Mouse (Mus musculus) T-helper 17 cell (primary cell): Measurements from ENCODE around the gene Gm11437.

Experiments used
- in situ Hi-C, 2 experiments: fragments of 300-600 bp; cut with MboI, MseI; formaldehyde crosslinking; loops; 1 replicate in 1 of 2; 2 replicates in 1 of 2; pipeline ENCODE4 v1.15.1; 2025; ENCODE audit warnings: high pct_unique_total_duplicates in 2 of 2

Gene Gm11437

GRCm38 (mm10) chr11:84167046-84167526 is at the start of gene Gm11437:
Gene Gm11437 (minus strand): TSS chr11:84167476.
- in situ Hi-C loops, result no loop called here

- in situ Hi-C loops, result no loop called here
Measured at GRCm38 (mm10) chr11:84210876-84211275, 43.6 kb upstream of the Gm11437 start.

DNA sequence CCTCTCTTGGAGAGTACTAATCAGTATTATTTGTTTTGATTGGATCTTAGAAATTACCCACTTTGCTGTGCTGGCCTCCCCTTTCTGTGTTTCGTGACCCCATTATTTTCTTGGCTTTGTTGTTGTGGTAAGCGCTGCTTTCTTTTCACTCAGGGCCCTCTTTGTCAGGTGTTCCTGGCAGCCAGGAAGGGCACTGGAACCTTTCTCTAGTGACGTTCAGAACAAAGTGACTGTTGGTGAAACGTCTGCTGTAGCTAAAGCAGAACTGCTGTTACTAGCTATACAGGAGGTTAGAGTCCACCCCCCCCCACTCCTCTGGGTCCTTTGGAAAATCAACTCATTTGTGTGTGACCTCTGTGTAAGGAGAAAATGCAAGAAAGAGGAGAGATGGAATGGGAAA is 38.5 kb upstream of the Gm11437 start:
- in situ Hi-C loops, result no loop called here

GRCm38 (mm10) chr11:84197607-84198402 is 30.5 kb upstream of the Gm11437 start:
- in situ Hi-C loops, result no loop called here

DNA sequence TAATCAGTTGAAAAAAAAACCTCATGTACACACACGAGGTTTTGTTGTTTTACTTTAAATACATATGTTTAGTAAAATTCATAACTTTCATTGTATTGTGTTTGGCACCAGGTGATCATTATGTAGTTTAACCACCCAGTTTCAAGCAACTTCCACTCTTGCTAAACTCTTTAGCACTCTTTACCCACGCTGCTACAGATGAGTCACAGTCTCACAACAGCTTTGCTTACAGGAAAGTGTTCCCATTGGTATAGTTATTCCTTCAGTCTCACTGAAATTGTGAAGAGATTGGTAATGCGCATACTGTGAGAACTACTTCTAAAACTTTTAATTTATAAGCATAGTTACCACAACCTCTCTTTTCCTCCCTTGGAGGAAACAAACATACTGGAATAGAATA is 27.5 kb upstream of the Gm11437 start:
- in situ Hi-C loops, result no loop called here

DNA sequence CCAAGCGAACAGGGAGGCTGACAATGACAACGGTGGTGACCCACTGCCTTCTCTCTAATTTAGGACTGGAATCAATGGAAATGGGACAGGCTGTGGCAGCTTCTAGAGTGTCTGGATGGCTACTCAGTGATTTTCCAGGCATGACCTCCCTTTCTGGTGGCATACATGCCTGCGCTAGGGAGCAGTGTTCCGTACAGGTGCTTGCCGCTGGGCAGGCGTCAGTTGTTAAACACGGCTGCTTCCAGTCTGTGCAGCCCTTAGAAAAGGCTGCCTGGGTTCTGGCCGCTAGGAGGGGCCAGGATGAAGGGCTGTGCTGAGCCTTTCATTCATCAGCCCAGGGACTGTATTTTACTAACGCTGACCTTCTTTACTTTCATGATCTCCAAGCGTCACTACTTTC is 26.0 kb upstream of the Gm11437 start:
- in situ Hi-C loops, result no loop called here

DNA sequence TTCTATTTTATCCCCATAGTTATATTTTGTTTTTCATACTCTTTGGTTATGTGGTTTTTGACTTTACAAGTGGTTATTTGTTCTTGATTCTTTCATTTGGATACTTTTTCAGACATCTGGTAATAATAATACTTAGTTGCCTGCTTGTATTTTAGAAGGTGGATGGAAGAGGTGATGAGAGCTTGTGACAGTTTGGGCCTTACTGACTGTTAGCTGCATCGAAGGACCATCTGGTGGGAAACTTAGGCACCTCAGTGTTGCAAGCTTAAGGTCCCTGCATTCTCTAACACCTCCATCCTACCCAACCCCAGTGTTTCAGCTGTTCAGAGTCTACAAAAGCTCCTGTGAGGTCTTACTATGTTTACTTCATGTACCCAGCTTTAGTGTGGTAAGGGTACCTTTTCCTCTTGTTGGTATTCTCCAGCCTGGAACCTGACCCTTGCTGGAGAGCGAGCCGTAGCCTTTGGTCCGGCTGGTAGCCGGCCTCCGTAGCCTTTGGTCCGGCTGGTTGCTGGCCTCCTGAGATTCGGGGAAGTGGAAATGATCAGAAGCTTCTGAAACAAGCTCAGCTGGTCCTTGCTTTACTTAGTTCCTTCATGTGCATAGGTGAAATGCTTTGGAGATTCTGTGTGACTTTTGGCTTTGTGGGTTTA is 23.4 kb upstream of the Gm11437 start:
- in situ Hi-C loops, result no loop called here

- in situ Hi-C loops, result no loop called here
Measured at GRCm38 (mm10) chr11:84188530-84188929, 21.3 kb upstream of the Gm11437 start.

DNA sequence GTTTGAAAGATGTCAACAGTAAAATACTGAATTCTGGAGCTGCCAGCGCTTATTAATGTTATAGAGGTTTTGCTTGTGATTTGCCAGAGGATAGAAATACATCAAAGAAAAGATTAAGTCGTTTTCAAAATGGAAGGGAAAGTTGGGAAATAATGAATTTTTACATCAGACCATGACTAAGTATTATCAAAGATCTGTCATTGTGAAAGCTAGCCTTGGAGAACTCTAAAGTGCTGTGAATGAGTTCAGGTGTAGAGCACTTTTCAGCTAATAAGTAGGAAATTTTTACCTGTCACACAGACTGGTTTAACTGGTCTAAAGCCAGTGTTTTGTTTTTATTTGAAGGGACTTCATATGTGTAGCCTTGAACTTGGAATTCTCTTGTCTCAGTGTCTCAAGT is 14.0 kb upstream of the Gm11437 start:
- in situ Hi-C loops, result no loop called here

DNA sequence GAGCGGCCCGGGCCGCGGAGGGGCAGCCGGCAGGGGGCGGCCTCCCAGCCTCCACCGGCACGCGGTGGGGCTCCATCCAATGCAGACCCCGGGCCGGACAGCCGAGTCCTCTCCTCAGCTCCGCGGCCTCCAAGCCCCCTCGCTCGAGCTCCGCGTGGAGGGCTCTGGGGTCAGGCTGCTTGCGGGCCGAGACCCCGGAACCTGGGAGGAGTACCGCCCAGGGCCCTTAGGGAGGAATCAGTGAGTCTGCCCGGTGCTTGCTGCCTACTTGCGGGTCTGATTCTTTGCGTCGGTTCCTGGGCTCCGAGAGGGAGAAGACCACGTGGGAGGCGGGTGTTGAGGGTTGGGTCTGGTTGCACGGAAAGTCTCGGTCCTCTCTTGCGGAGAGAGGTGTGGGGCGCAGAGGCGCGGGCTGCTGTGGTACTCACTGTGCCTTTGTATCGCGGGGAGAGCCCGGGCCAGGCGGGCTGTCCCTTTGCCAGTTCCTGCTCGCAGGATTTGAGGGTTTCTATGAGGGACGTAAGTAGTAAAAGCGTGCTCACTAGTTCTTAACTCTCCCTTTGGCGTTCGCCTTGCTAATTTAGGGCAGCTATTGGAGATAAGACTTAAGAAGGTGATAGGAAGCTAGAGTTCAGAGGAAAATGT is 12.8 kb upstream of the Gm11437 start:
- in situ Hi-C loops, result loop anchor here in 1 of 2 experiments (10.0 kb wide), 1 partner anchor 1055 kb away; the partner anchor contains the start of gene Appbp2

- in situ Hi-C loops, result loop anchor here in 1 of 2 experiments (10.0 kb wide), 1 partner anchor 1055 kb away; the partner anchor contains the start of gene Appbp2
Measured at GRCm38 (mm10) chr11:84179226-84179953, 12.1 kb upstream of the Gm11437 start.

DNA sequence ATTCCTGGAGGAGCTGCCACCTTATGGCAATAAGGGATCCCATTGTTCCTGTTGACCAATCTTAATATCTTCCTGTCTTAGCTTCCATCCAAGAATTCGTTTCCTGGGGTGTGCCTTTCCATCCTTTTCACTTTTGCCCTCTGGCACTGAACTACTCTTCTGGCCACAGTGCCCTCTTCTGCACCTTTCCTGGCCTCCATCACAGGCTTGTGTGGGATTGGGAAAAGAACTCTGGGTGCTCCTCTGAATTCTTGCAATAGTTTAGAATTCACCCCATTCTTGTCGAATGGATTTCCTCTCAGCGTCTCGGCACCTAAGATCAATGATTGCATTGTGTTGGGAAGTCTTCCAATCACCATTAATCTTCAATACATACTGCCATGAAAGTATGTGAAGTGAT is 11.3 kb upstream of the Gm11437 start:
- in situ Hi-C loops, result loop anchor here in 1 of 2 experiments (10.0 kb wide), 1 partner anchor 1056 kb away; the partner anchor contains the start of gene Appbp2

- in situ Hi-C loops, result loop anchor here in 1 of 2 experiments (10.0 kb wide), 1 partner anchor 1062 kb away; the partner anchor contains the start of gene Appbp2
Measured at GRCm38 (mm10) chr11:84172539-84173435, 5.5 kb upstream of the Gm11437 start.

DNA sequence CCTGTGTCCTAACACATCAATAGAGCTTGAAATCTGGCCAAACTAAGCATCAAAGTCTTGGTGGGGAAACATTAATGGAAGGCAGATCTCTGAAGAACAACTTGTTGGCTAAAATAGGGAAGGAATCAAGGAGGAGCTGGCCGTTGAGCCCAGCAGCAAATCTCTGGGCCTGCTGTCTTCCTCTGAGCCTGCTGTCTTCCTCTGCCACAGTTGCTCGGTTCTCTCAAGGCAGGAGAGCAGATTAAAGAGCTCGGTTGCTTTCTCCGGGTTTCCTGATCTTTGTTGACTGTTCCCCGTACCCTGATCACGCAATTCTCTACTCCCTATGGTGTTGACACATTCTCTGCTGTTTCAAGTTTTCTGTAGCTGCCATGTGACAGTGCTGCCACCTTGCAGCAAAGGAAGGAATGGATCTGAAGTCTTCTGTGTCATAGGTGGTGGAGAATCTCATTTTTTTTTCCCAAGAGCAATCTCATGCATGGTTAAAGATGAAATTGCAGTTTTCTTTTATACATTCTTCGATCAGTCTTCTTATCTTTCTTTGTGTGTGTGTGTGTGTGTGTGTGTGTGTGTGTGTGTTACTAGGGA is 1.5 kb upstream of the Gm11437 start:
- in situ Hi-C loops, result no loop called here

DNA sequence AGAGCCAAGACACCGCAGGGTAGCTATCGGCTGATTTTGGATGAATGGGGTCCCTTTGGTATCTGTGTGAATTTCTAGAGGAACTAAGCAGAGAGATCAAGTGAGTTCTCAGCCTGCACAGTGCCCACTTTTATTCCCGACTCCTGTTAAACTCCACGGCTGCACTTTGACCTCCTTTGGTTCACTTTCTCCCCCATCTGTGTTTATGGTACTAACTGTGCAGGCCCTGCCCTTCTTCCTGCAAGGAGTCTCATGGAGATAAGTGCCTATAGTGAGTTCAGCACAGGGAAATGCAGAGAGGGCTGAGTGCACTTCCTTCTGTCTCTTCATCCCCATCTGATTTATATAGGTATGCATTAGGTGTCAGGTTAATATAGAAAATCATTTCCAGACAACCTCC is 2.7 kb downstream of the Gm11437 start:
- in situ Hi-C loops, result no loop called here

DNA sequence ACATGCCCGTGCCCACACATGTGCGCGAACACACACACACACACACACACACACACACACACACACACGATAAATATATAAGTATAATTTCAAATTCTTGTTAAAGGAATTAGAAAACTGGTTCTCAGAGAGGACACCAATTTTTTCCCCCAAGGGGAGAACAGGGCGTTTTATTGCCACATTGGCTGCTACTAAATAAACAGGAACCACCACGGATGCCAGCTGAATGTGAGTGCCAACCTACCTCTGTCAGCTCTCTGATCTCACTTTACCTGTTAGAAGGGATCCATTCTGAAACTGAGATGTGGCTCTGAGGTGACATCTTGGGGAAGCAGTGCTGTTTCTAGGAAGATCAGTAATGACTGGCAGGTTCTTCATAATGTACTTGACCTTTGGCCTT is 3.2 kb downstream of the Gm11437 start:
- in situ Hi-C loops, result no loop called here

- in situ Hi-C loops, result no loop called here
Measured at GRCm38 (mm10) chr11:84156535-84157262, 10.6 kb downstream of the Gm11437 start.

GRCm38 (mm10) chr11:84150884-84151283 is 16.4 kb downstream of the Gm11437 start:
- in situ Hi-C loops, result no loop called here

- in situ Hi-C loops, result no loop called here
Measured at GRCm38 (mm10) chr11:84146081-84146480, 21.2 kb downstream of the Gm11437 start.
